Mouse (Mus musculus) lung, adult 2 months (tissue): ENCODE results near the gene Mdga2.

Experiments
- CTCF ChIP-seq: fragments of 200-500 bp; IDR thresholded peaks from 2 replicates; pipeline ENCODE4 v1.5.1; 2011; ENCODE audit warnings: mild to moderate bottlenecking, low read length, control low read depth; ENCODE audit not compliant: insufficient read depth
- POLR2A ChIP-seq: fragments of 200-500 bp; IDR thresholded peaks from 2 replicates; pipeline ENCODE4 v1.6.1; 2011; ENCODE audit warnings: low read depth, mild to moderate bottlenecking, control low read depth, low read length, borderline replicate concordance; ENCODE audit errors: extremely low read depth

GRCm38 (mm10) chr12:67140131-67140530, 82.2 kb downstream of the Mdga2 start:
- TF ChIP-seq CTCF (no peak), POLR2A (no peak)
